Mouse (Mus musculus) E14TG2a.4 (cell line): ENCODE measurements around the gene Gfer.

ENCODE experiments used
- CTCF ChIP-seq: conservative IDR thresholded peaks from 2 replicates; pipeline ENCODE4 v1.5.1; 2014; ENCODE audit warnings: low read length
- POU5F1 ChIP-seq: IDR thresholded peaks from 2 replicates; pipeline ENCODE4 v1.6.1; 2014; ENCODE audit warnings: low read length, borderline replicate concordance

GRCm38 (mm10) chr17:24667416-24667815 is 28.5 kb downstream of the Gfer start:
- TF ChIP-seq CTCF (peak; percentile 60), POU5F1 (no peak)
